Mouse (Mus musculus): Measurements from ENCODE around the gene C8b. TPM values are rescaled to one million over a fixed set of nuclear protein-coding genes. Genes with fewer than 3 reads are reported as not detected.
A peak's percentile ranks its signal among the peaks of the same experiment; 100 is the strongest.

Gene C8b
- polyA plus RNA-seq, 1 experiment from 2014 or later: 95.1 TPM

GRCm38 (mm10) chr4:104818986-104819385 is 52.9 kb downstream of the C8b start:
- WGBS (ENCODE audit: insufficient replicate concordance): 49% methylated on average over 4 of the region's 4 CpGs
- ATAC-seq (ENCODE audit: low read depth): no peak
- Histone ChIP-seq H3K27me3 (ENCODE audit: control insufficient read depth, insufficient read depth, low read depth, low read length) (no peaks in the 10 kb centered on the region), H3K4me2 (ENCODE audit: low read depth, low read length) (no peak overlapping the region), H3K9ac (ENCODE audit: low read depth, low read length) (no peak overlapping the region), H3K9me3 (replicated peaks; ENCODE audit: control insufficient read depth, low read length) (no peaks in the 10 kb centered on the region), H3K36me3 (ENCODE audit: control insufficient read depth, insufficient read depth) (no peaks in the 10 kb centered on the region; the same call in 1 of the 2 replicates), H3K4me3 (ENCODE audit: low read depth, low read length) (no peak overlapping the region), H3K4me1 (ENCODE audit: control insufficient read depth, low read depth, low read length) (no peaks in the 10 kb centered on the region; the same call in 1 of the 2 replicates), H3K27ac (ENCODE audit: low read length) (0 out of 2 replicates have a peak overlapping the region, but pooled peaks have one; percentile 33)

DNA sequence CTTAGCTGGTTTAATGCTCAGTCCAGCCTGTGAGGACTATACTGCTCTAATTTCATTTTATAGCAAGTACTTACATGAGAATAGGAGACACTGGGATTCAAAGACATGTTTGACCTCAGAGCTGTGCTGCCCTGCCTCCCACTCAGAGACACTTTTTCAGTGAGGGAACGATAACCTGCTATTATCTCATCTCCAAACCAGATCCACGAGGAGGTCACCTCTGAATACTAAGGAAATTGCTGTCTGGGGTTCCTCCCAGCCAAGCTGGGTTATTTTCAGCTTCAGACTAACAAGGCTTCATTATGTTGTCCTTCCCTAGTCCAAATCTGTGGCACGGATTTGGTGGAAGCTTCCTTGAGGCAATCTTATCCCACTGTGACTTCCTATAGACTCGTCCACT is 53.8 kb downstream of the C8b start:
- H3K4me2 ChIP-seq (ENCODE audit: low read depth, low read length): no peak overlapping the region
- H3K9ac ChIP-seq (ENCODE audit: low read depth, low read length): no peak overlapping the region
- no peak overlapping the region for H3K4me3 ChIP-seq (ENCODE audit: low read depth, low read length)
- ATAC-seq (ENCODE audit: low read depth): no peak
- no peaks in the 10 kb centered on the region for H3K9me3 ChIP-seq (replicated peaks; ENCODE audit: control insufficient read depth, low read length)
- H3K4me1 ChIP-seq (ENCODE audit: control insufficient read depth, low read depth, low read length): no peaks in the 10 kb centered on the region; the same call in 1 of the 2 replicates
- 45% methylated on average over 4 of the region's 4 CpGs for WGBS (ENCODE audit: insufficient replicate concordance)
- no peaks in the 10 kb centered on the region; the same call in 1 of the 2 replicates for H3K36me3 ChIP-seq (ENCODE audit: control insufficient read depth, insufficient read depth)
- H3K27ac ChIP-seq (ENCODE audit: low read length): no peak overlapping the region
- H3K27me3 ChIP-seq (ENCODE audit: control insufficient read depth, insufficient read depth, low read depth, low read length): no peaks in the 10 kb centered on the region

DNA sequence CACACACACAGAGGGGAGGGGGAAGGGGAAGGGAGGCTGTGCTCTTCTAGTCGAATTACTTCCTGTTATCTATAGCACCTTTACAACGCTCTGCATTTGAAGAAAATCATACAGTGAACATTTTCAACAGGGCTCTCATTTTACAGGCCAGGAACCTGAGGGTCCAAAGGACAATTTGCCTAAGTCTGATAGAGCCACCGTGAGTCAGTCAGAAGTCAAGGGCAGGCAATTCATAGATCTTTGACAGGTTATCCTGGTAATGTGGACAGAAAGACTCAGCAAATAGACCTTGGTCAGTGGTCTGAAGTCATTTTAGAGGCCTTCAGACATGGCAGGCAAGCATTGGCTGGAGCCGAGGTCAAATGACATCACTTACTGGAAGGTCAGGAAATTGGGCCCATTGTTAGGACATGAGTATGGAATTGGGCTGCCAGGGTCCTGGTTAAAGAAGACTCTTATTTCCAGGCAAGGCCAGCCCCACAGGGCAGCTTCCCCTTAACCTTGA is 57.5 kb downstream of the C8b start:
- no peaks in the 10 kb centered on the region for H3K9me3 ChIP-seq (replicated peaks; ENCODE audit: control insufficient read depth, low read length)
- peak overlapping the region; percentile 76 for H3K27ac ChIP-seq (ENCODE audit: low read length)
- WGBS (ENCODE audit: insufficient replicate concordance): 32% methylated on average over 4 of the region's 4 CpGs
- no peak overlapping the region for H3K9ac ChIP-seq (ENCODE audit: low read depth, low read length)
- no peaks in the 10 kb centered on the region; the same call in 1 of the 2 replicates for H3K4me1 ChIP-seq (ENCODE audit: control insufficient read depth, low read depth, low read length)
- peak; percentile 57 for ATAC-seq (ENCODE audit: low read depth)
- H3K4me3 ChIP-seq (ENCODE audit: low read depth, low read length): no peak overlapping the region
- no peaks in the 10 kb centered on the region for H3K27me3 ChIP-seq (ENCODE audit: control insufficient read depth, insufficient read depth, low read depth, low read length)
- no peaks in the 10 kb centered on the region; the same call in 1 of the 2 replicates for H3K36me3 ChIP-seq (ENCODE audit: control insufficient read depth, insufficient read depth)
- H3K4me2 ChIP-seq (ENCODE audit: low read depth, low read length): no peak overlapping the region

GRCm38 (mm10) chr4:104824381-104825077 is 58.4 kb downstream of the C8b start:
- H3K4me1 ChIP-seq (ENCODE audit: control insufficient read depth, low read depth, low read length): no peaks in the 10 kb centered on the region; the same call in 1 of the 2 replicates
- peak; percentile 39; the same call in 1 of the 2 replicates for ATAC-seq (ENCODE audit: low read depth)
- no peak overlapping the region for H3K9ac ChIP-seq (ENCODE audit: low read depth, low read length)
- peak overlapping the region; percentile 33; the same call in 1 of the 2 replicates for H3K27ac ChIP-seq (ENCODE audit: low read length)
- no peaks in the 10 kb centered on the region; the same call in 1 of the 2 replicates for H3K36me3 ChIP-seq (ENCODE audit: control insufficient read depth, insufficient read depth)
- H3K9me3 ChIP-seq (replicated peaks; ENCODE audit: control insufficient read depth, low read length): no peaks in the 10 kb centered on the region
- no peak overlapping the region for H3K4me2 ChIP-seq (ENCODE audit: low read depth, low read length)
- H3K4me3 ChIP-seq (ENCODE audit: low read depth, low read length): no peak overlapping the region
- 47% methylated on average over 7 of the region's 7 CpGs for WGBS (ENCODE audit: insufficient replicate concordance)
- no peaks in the 10 kb centered on the region for H3K27me3 ChIP-seq (ENCODE audit: control insufficient read depth, insufficient read depth, low read depth, low read length)

DNA sequence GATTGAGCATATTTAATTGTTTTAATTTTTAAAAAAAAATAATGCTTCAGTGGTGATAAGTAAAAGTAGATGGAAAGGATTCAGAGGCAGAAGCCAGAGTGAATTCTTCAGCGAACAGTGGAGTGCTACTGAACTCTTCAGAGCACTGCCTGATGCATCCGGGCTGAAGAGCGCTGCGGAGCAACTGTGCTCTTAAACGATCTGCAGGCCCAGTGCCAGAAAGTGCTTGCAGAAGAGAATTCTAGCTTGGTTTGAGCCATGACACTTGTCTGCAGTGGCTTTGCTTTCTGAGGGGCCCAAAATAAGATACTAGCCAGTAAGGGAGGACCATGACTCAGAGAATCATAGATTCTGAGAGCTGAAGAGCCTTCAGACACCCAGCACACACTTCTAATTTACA is 62.8 kb downstream of the C8b start:
- Histone ChIP-seq H3K27ac (ENCODE audit: low read length) (no peak overlapping the region), H3K9ac (ENCODE audit: low read depth, low read length) (no peak overlapping the region), H3K27me3 (ENCODE audit: control insufficient read depth, insufficient read depth, low read depth, low read length) (no peaks in the 10 kb centered on the region), H3K4me1 (ENCODE audit: control insufficient read depth, low read depth, low read length) (no peaks in the 10 kb centered on the region), H3K36me3 (ENCODE audit: control insufficient read depth, insufficient read depth) (no peaks in the 10 kb centered on the region), H3K9me3 (replicated peaks; ENCODE audit: control insufficient read depth, low read length) (no peaks in the 10 kb centered on the region), H3K4me3 (ENCODE audit: low read depth, low read length) (no peak overlapping the region), H3K4me2 (ENCODE audit: low read depth, low read length) (no peak overlapping the region)
- no peak for ATAC-seq (ENCODE audit: low read depth)
- 76% methylated on average over 5 of the region's 5 CpGs for WGBS (ENCODE audit: insufficient replicate concordance)

GRCm38 (mm10) chr4:104835096-104835495 is 69.0 kb downstream of the C8b start:
- Histone ChIP-seq H3K9ac (ENCODE audit: low read depth, low read length) (no peak overlapping the region), H3K27me3 (ENCODE audit: control insufficient read depth, insufficient read depth, low read depth, low read length) (no peaks in the 10 kb centered on the region), H3K36me3 (ENCODE audit: control insufficient read depth, insufficient read depth) (peaks cover 3% of the 10 kb centered on the region; the same call in 1 of the 2 replicates), H3K9me3 (replicated peaks; ENCODE audit: control insufficient read depth, low read length) (no peaks in the 10 kb centered on the region), H3K4me1 (ENCODE audit: control insufficient read depth, low read depth, low read length) (no peaks in the 10 kb centered on the region; the same call in 1 of the 2 replicates), H3K4me3 (ENCODE audit: low read depth, low read length) (no peak overlapping the region), H3K27ac (ENCODE audit: low read length) (no peak overlapping the region), H3K4me2 (ENCODE audit: low read depth, low read length) (no peak overlapping the region)
- 50% methylated on average over 5 of the region's 5 CpGs for WGBS (ENCODE audit: insufficient replicate concordance)
- no peak for ATAC-seq (ENCODE audit: low read depth)

DNA sequence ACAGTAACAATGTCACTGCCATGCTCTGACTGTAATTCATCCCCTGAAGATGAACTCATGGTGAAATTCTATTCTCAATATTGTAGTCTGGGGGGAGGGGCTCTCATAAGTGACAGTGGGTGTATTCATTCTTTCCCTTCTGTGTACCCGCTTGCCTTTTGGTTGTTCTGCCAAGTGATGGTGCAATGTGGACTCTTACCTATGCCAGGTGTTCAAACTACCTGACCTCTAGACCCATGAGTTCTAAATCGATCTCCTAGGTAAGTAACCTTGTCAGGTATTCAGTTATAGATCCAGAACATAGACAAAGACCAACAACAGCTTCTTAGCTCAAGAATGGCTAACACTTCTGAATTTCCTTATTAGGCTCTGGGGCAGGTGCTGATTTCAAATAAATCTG is 72.2 kb downstream of the C8b start:
- Histone ChIP-seq H3K27ac (ENCODE audit: low read length) (no peak overlapping the region), H3K9ac (ENCODE audit: low read depth, low read length) (no peak overlapping the region), H3K4me1 (ENCODE audit: control insufficient read depth, low read depth, low read length) (peaks cover 3% of the 10 kb centered on the region; the same call in 1 of the 2 replicates), H3K4me3 (ENCODE audit: low read depth, low read length) (no peak overlapping the region), H3K27me3 (ENCODE audit: control insufficient read depth, insufficient read depth, low read depth, low read length) (no peaks in the 10 kb centered on the region), H3K36me3 (ENCODE audit: control insufficient read depth, insufficient read depth) (peaks cover 3% of the 10 kb centered on the region; the same call in 1 of the 2 replicates), H3K9me3 (replicated peaks; ENCODE audit: control insufficient read depth, low read length) (no peaks in the 10 kb centered on the region), H3K4me2 (ENCODE audit: low read depth, low read length) (no peak overlapping the region)
- ATAC-seq (ENCODE audit: low read depth): peak; percentile 82
- 26% methylated on average over 2 of the region's 2 CpGs for WGBS (ENCODE audit: insufficient replicate concordance)

DNA sequence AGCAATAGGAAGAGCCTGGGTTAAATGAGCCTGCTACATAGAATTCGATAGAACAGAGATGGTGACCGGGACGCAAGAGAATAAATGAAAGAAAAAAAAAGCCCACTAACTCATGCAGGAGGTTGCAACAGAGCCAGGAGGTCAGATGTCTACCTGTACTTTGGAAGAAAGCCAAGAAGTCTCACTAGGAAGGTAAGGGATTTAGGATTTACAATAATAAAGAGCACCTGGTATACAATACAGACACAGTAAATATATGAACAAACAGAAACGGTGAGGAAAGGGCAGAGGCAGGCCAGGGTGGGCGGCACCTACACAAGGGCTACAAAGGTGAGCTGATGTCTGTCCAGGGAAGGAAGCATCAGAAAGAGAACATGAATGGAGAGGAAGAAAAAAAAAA is 76.1 kb downstream of the C8b start:
- peak; percentile 55 for ATAC-seq (ENCODE audit: low read depth)
- WGBS (ENCODE audit: insufficient replicate concordance): 57% methylated on average over 5 of the region's 5 CpGs
- Histone ChIP-seq H3K36me3 (ENCODE audit: control insufficient read depth, insufficient read depth) (0 out of 2 replicates have a peak, but pooled peaks cover 3% of the 10 kb centered on the region), H3K4me2 (ENCODE audit: low read depth, low read length) (no peak overlapping the region), H3K4me1 (ENCODE audit: control insufficient read depth, low read depth, low read length) (peaks cover 3% of the 10 kb centered on the region; the same call in 1 of the 2 replicates), H3K27me3 (ENCODE audit: control insufficient read depth, insufficient read depth, low read depth, low read length) (no peaks in the 10 kb centered on the region), H3K4me3 (ENCODE audit: low read depth, low read length) (no peak overlapping the region), H3K9me3 (replicated peaks; ENCODE audit: control insufficient read depth, low read length) (no peaks in the 10 kb centered on the region), H3K9ac (ENCODE audit: low read depth, low read length) (no peak overlapping the region), H3K27ac (ENCODE audit: low read length) (no peak overlapping the region)

DNA sequence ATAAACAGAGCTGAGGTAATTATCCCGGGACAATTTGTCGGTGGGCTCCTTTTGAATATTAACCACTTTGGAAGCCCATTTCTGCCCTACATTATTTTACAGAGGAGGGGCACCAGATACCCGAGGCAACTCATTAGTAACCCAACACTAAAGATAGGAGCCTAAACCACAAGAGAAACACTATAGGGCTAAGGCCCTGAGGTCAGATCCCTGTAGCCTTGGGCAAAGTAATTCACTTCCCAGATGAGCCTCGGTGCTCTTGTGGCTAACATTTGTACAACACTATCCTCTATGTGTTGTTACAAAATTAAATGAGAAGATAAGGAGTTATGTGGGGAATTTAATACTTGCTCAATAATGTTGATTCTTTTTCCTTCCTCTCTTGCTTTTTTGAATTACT is 77.4 kb downstream of the C8b start:
- H3K4me1 ChIP-seq (ENCODE audit: control insufficient read depth, low read depth, low read length): peaks cover 3% of the 10 kb centered on the region; the same call in 1 of the 2 replicates
- ATAC-seq (ENCODE audit: low read depth): no peak
- no peaks in the 10 kb centered on the region for H3K9me3 ChIP-seq (replicated peaks; ENCODE audit: control insufficient read depth, low read length)
- no peaks in the 10 kb centered on the region for H3K27me3 ChIP-seq (ENCODE audit: control insufficient read depth, insufficient read depth, low read depth, low read length)
- H3K9ac ChIP-seq (ENCODE audit: low read depth, low read length): no peak overlapping the region
- 0 out of 2 replicates have a peak, but pooled peaks cover 3% of the 10 kb centered on the region for H3K36me3 ChIP-seq (ENCODE audit: control insufficient read depth, insufficient read depth)
- no peak overlapping the region for H3K4me2 ChIP-seq (ENCODE audit: low read depth, low read length)
- H3K4me3 ChIP-seq (ENCODE audit: low read depth, low read length): no peak overlapping the region
- WGBS (ENCODE audit: insufficient replicate concordance): 59% methylated on average over 4 of the region's 4 CpGs
- H3K27ac ChIP-seq (ENCODE audit: low read length): no peak overlapping the region

Data from liver, embryonic 16.5 days (tissue).